Mouse (Mus musculus) kidney, adult 2 months (tissue): ENCODE results near the gene Ccl26.

Source experiments
- CTCF ChIP-seq: fragments of 200-500 bp; conservative IDR thresholded peaks from 2 replicates; pipeline ENCODE4 v1.5.1; 2011; ENCODE audit warnings: low read depth, mild to moderate bottlenecking, control low read depth, low read length, moderate library complexity, mixed read lengths; ENCODE audit not compliant: insufficient read depth, insufficient read length
- POLR2A ChIP-seq: fragments of 200-500 bp; IDR thresholded peaks from one replicate; pipeline ENCODE4 v1.6.1; 2011; ENCODE audit warnings: low read depth, low read length, control low read depth

DNA sequence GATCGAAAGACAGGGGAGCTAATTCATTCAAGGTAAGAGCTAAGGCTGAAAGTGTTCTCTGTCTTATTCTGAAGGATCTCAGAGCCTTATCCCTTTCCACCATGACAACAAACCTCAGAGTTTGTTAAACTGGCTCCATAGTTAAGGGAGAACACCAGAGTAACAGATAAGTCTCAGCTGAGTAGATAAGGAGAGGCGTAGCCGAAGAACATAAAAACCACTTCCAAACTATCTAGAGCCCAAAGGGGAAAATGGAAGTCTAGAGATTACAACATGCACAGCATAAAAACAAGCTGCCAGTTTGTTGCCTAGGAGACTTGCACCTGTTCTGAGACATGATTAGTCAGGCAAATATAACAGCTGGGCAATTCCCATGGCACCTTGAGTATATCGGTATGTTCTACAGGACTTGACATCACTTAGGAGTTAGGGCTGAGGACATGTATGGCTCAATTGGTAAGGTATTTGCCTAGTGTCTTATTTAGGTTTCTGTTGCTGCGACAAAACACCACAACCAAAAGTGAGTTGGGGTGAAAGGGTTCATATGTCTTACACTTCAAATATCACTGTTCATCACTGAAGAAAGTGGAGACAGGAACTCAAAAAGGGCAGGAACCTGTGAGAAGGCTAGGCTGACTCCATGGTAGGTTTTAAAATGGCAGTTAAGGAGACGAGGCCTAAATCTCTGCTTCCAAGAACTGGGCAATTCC is 4.3 kb upstream of the Ccl26 start:
- no peak for TF ChIP-seq CTCF
- no peak for TF ChIP-seq POLR2A
